Mouse (Mus musculus) megakaryocyte, embryonic 14.5 days (primary cell): Measurements from ENCODE around the gene Rbms3.

Experiments used
- FLI1 ChIP-seq: IDR thresholded peaks from 2 replicates; pipeline ENCODE4 v1.6.1; 2012; ENCODE audit warnings: low read length, inconsistent platforms, mixed read lengths
- GATA1 ChIP-seq: IDR thresholded peaks from 3 replicates; pipeline ENCODE4 v1.6.1; 2012; ENCODE audit warnings: mixed read lengths, low read length, inconsistent platforms, borderline replicate concordance

GRCm38 (mm10) chr9:117529281-117529680 is 100.4 kb downstream of the Rbms3 start:
- TF ChIP-seq GATA1 = no peak
- no peak for TF ChIP-seq FLI1
